Mouse (Mus musculus): ENCODE results near the gene Vmp1.
A peak's percentile ranks its signal among the peaks of the same experiment; 100 is the strongest.

The Vmp1 gene

GRCm38 (mm10) chr11:86629941-86630340 lies 53.7 kb downstream of the Vmp1 start:
- no peak for DNase-seq (ENCODE audit: low read depth)

GRCm38 (mm10) chr11:86629445-86629844 lies 54.2 kb downstream of the Vmp1 start:
- DNase-seq (ENCODE audit: low read depth) = no peak

- no peak for DNase-seq (ENCODE audit: low read depth)
Observed at GRCm38 (mm10) chr11:86628448-86628847, 55.2 kb downstream of the Vmp1 start.

GRCm38 (mm10) chr11:86627649-86628048 lies 56.0 kb downstream of the Vmp1 start:
- DNase-seq (ENCODE audit: low read depth) = no peak

- DNase-seq (ENCODE audit: low read depth) = no peak
Observed at GRCm38 (mm10) chr11:86626714-86627113, 56.9 kb downstream of the Vmp1 start.

GRCm38 (mm10) chr11:86624237-86624941 lies 59.2 kb downstream of the Vmp1 start:
- DNase-seq (ENCODE audit: low read depth) = peak; percentile 67

- peak; percentile 25 for DNase-seq (ENCODE audit: low read depth)
Observed at GRCm38 (mm10) chr11:86623402-86624010, 60.1 kb downstream of the Vmp1 start.

- no peak for DNase-seq (ENCODE audit: low read depth)
Observed at GRCm38 (mm10) chr11:86622191-86622912, 61.3 kb downstream of the Vmp1 start.

GRCm38 (mm10) chr11:86621139-86621538 lies 62.5 kb downstream of the Vmp1 start:
- DNase-seq (ENCODE audit: low read depth) = peak; percentile 39

GRCm38 (mm10) chr11:86618548-86619335 lies 64.9 kb downstream of the Vmp1 start:
- DNase-seq (ENCODE audit: low read depth) = no peak

GRCm38 (mm10) chr11:86614607-86615006 lies 69.0 kb downstream of the Vmp1 start:
- DNase-seq (ENCODE audit: low read depth) = no peak

GRCm38 (mm10) chr11:86614056-86614530 lies 69.5 kb downstream of the Vmp1 start:
- no peak for DNase-seq (ENCODE audit: low read depth)

- no peak for DNase-seq (ENCODE audit: low read depth)
Observed at GRCm38 (mm10) chr11:86611991-86612390, 71.6 kb downstream of the Vmp1 start.

GRCm38 (mm10) chr11:86610239-86610638 lies 73.4 kb downstream of the Vmp1 start:
- no peak for DNase-seq (ENCODE audit: low read depth)

GRCm38 (mm10) chr11:86607808-86608350 lies 75.8 kb downstream of the Vmp1 start:
- no peak for DNase-seq (ENCODE audit: low read depth)

- no peak for DNase-seq (ENCODE audit: low read depth)
Observed at GRCm38 (mm10) chr11:86606621-86607339, 76.9 kb downstream of the Vmp1 start.

GRCm38 (mm10) chr11:86604732-86605520 lies 78.7 kb downstream of the Vmp1 start:
- DNase-seq (ENCODE audit: low read depth) = no peak

- DNase-seq (ENCODE audit: low read depth) = no peak
Observed at GRCm38 (mm10) chr11:86604289-86604688, 79.3 kb downstream of the Vmp1 start.

GRCm38 (mm10) chr11:86603719-86604118 lies 79.9 kb downstream of the Vmp1 start:
- no peak for DNase-seq (ENCODE audit: low read depth)

GRCm38 (mm10) chr11:86602116-86602515 lies 81.5 kb downstream of the Vmp1 start:
- DNase-seq (ENCODE audit: low read depth) = no peak
